29 mouse cellular contexts compared by ENCODE assay signal in genomic region chr1:139514556-139514955, GRCm38 (mm10). TPM values are rescaled to one million over a fixed set of nuclear protein-coding genes. Genes with fewer than 3 reads are reported as not detected.
"Had no signal": no experiment of that assay in that cellular context is flagged by ENCODE, and none has a peak within 500 bp of the region (broad histone marks: within the 10 kb centered on the region; RNA-seq: fewer than 3 reads in every experiment).

No protein-coding gene starts in this region.

- H3K4me1 ChIP-seq: heart, embryonic 10.5 days; heart, embryonic 12.5 days; hindbrain, embryonic 10.5 days; hindbrain, embryonic 12.5 days; intestine, embryonic 15.5 days; limb, embryonic 10.5 days; limb, embryonic 12.5 days; liver, embryonic 13.5 days; liver, embryonic 15.5 days had no signal

- H3K36me3 ChIP-seq: heart, embryonic 10.5 days; heart, embryonic 12.5 days; hindbrain, embryonic 10.5 days; hindbrain, embryonic 12.5 days; intestine, embryonic 15.5 days; limb, embryonic 10.5 days; limb, embryonic 12.5 days; liver, embryonic 13.5 days; liver, embryonic 15.5 days had no signal

- H3K4me3 ChIP-seq: gastrocnemius, adult 2 months; heart, embryonic 10.5 days; heart, embryonic 12.5 days; hindbrain, embryonic 10.5 days; hindbrain, embryonic 12.5 days; intestine, embryonic 15.5 days; layer of hippocampus, adult 2 months; left cerebral cortex, adult 2 months; limb, embryonic 10.5 days; limb, embryonic 12.5 days; liver, embryonic 13.5 days; liver, embryonic 15.5 days had no signal

- ATAC-seq: hindbrain, embryonic 16.5 days; inflammation-experienced regulatory T-cells, adult 6 months; intestine, embryonic 15.5 days; intestine, postnatal 0 days had no signal

- H3K27ac ChIP-seq: gastrocnemius, adult 2 months; heart, embryonic 10.5 days; hindbrain, embryonic 10.5 days; hindbrain, embryonic 12.5 days; hindbrain, embryonic 14.5 days; intestine, embryonic 15.5 days; layer of hippocampus, adult 2 months; left cerebral cortex, adult 2 months; limb, embryonic 10.5 days; limb, embryonic 12.5 days; liver, embryonic 13.5 days; liver, embryonic 15.5 days had no signal

- DNase-seq: gastrocnemius, adult 2 months; gastrocnemius, postnatal 10 days; gastrocnemius, postnatal 25 days; heart, adult 18-20 months; heart, postnatal 10 days; heart, postnatal 4 days; kidney, adult 8-10 months; kidney, postnatal 10 days; liver; liver, embryonic 13.5 days had no signal

- H3K27me3 ChIP-seq: heart, embryonic 12.5 days; hindbrain, embryonic 12.5 days; intestine, embryonic 15.5 days; limb, embryonic 12.5 days; liver, embryonic 13.5 days; liver, embryonic 15.5 days had no signal

RNA-seq across cellular contexts. Expression of gene F13b, which starts 13.1 kb away (rescaled TPM):
- polyA plus RNA-seq: heart, embryonic 10.5 days; heart, embryonic 14.5 days; heart, embryonic 16.5 days; hindbrain, embryonic 10.5 days; hindbrain, embryonic 12.5 days; hindbrain, embryonic 14.5 days; hindbrain, embryonic 16.5 days; inflammation-experienced regulatory T-cells, adult 6 months; kidney, embryonic 14.5 days; limb, embryonic 10.5 days; limb, embryonic 12.5 days; limb, embryonic 14.5 days had no signal

RNA-seq across cellular contexts. Expression of gene Cfhr1, which starts 45.5 kb away (rescaled TPM):
- polyA plus RNA-seq: heart, embryonic 10.5 days; heart, embryonic 12.5 days; heart, embryonic 14.5 days; heart, embryonic 16.5 days; hindbrain, embryonic 10.5 days; hindbrain, embryonic 12.5 days; hindbrain, embryonic 14.5 days; hindbrain, embryonic 16.5 days; inflammation-experienced regulatory T-cells, adult 6 months; intestine, embryonic 15.5 days; intestine, postnatal 0 days; kidney, embryonic 14.5 days; kidney, embryonic 16.5 days; limb, embryonic 10.5 days; limb, embryonic 12.5 days; limb, embryonic 14.5 days had no signal
